Mouse (Mus musculus): Measurements from ENCODE around the gene Abcb6. TPM values are rescaled to one million over a fixed set of nuclear protein-coding genes. Genes with fewer than 3 reads are reported as not detected.

Gene Abcb6
- 37.0 and 44.5 TPM in 2 replicates for total RNA-seq (2021)
- long read RNA-seq, experiment 1, transcript Abcb6-201 (19 exons, 2,966 nt) = major isoform, 34 of 42 reads
- long read RNA-seq, experiment 1, partial matches to known transcripts = 4 of 42 reads
- long read RNA-seq, experiment 1, other reads (novel, unspliced or antisense) = 4 of 42 reads
- long read RNA-seq, experiment 2, transcript Abcb6-201 (19 exons, 2,966 nt) = major isoform, 41 of 50 reads
- long read RNA-seq, experiment 2, partial matches to known transcripts = 5 of 50 reads
- long read RNA-seq, experiment 2, other reads (novel, unspliced or antisense) = 4 of 50 reads

DNA sequence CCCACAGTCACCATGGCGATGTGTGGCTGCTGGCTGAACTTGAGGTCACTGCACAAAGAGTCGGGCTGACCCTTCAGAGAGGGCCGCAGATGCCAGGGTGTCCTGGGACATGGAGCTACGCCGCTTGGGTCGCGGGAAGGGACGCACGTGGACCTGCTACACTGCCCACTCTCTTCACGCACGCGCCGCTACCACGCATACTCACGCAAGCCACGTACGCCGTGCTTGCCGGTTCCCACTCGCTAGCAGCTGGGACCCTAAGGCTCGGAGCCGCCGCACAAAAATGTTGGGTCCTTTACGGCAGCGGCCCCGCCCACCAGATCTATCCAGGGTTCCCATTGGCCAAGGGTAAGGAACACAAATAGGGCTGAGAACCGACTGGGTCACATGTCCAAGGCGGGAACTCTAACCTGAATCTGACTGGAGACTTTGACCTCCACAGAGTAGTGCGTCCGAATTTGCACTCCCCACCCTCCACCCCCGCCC lies at the start of gene Abcb6:
TSS of gene Abcb6 (minus strand) at position 288 of the 486 bp plus-strand sequence.
- peak; percentile 93 for DNase-seq

DNA sequence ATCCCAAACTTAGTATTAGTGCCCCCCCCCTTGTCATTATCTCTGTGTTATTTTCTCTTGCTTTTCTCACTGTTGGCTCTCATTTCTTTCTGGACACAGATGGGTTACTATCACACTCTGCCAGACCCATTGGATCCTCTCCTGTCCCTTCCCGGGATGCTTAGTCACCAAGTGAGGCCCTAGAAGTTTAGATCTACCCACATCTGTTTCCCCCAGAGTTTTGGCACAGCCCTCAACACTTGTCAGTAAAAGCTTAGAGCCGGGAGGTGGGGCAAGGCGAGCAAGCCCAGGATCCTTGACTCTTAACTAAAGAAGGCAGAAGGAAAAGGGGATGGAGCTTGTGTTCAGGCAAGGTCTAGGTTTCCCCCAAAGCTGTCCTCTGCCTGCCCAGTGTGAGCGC lies 49.0 kb upstream of the Abcb6 start:
- no peak for DNase-seq

DNA sequence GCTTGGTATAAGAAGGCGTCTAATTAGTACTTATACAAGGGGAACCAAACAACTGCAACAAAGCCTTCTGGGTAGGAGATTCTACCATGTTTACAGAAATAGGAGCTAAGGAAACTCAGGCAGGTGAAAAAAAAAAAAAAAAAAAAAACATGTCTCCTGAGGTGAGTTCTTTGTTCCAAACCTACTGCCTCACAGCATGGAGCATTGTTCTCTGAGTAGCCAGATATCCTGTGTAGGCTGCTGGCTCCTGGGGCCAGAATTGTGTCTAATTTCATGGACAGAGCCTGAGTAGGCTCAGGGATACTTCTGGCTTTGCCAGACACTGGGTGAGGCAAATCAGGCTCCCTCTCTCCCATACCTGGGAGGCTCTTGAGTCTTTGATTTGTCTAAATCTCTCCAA lies 47.5 kb upstream of the Abcb6 start:
- no peak for DNase-seq

DNA sequence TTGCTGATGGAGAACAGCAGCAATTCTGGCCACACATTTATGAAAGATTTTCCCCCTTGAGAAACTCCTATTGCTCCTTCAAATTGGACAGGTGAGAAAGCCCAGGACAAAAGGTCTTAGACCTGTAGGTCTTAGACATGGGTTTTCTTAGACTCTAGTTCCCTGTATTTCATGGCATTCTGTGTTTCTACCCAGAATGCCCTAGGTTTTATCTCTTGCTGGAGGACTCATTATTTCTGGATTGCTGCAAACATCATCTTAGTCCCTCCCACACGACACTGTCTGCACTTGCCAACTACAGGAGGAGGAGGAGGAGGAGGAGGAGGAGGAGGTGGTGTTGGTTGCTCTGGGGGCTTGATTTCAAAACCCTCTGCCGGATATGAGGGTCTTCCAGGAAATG lies 45.9 kb upstream of the Abcb6 start:
- no peak for DNase-seq

DNA sequence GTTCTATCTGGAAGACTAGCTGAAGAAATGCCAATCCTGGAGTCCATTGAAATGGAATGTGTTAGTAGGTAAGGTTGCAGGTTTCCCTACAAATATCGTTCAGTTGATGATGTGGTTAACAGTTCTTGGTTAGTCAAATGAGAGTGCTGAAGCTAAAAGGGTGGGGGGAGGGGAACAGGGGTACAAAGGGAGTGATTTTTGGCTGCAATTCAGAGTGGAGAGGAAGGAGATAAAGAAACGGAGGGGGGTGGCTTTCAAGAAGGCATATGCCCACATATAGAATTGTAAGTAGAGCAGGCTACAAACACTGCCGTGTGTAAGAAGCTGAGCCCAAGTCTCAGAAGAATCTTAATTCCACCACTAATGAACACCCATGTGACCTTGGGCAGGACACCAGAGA lies 45.3 kb upstream of the Abcb6 start:
- DNase-seq = no peak

DNA sequence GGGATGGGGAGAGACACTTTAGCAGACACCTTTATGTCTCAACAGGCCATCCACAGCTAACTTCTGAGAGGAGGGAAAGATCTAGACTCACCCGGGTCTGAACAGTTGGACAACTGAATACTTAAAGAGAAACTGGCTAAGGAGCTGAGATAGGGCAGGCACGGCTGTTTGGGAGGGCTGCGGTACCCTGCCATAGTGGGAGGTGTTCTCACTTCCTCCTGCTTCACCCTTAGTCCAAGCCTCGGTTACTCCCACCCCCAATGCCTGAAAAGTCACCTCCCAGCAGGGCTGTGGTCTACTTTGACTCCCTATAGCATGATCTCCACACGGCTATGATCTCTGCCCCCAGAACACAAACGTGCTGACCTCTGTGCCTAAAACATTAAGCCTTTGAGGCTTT lies 43.3 kb upstream of the Abcb6 start:
- no peak for DNase-seq

DNA sequence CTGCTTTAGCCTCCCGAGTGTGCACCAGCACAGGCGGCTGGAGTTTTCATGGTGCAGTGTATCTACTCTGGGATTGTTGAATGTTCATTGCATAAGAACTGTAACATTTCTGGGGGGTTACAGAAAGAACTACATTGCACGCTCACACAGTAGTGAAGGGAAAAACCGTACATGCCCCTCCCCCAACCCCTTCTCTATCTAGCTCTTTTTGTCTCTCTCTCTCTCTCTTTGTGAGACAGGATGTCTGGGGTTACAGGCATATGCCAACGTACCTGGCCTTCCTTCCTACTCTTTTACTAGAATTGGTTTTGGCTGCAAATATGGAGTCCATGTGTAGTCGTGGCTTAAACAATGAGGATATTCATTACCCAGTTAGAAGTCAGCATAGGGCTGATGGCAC lies 42.7 kb upstream of the Abcb6 start:
- no peak for DNase-seq

DNA sequence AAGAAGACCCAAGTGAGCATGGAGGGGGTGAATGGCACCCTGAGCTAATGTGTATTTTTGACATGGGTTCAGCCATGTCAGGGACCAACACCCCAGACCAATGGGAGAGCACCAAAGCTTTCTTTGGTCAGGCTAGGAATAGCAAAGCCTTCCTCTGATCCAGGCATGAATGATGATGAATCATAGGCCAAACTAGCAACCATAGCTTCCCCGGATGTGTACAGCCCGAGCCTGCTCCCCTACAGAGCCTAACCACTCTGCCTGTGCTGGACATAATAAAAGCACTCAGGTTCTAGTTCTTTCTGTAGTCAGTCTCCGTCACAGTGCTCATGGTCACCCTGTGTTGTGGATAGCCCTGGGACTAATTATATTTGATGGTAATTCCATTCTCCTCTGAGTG lies 41.3 kb upstream of the Abcb6 start:
- no peak for DNase-seq

DNA sequence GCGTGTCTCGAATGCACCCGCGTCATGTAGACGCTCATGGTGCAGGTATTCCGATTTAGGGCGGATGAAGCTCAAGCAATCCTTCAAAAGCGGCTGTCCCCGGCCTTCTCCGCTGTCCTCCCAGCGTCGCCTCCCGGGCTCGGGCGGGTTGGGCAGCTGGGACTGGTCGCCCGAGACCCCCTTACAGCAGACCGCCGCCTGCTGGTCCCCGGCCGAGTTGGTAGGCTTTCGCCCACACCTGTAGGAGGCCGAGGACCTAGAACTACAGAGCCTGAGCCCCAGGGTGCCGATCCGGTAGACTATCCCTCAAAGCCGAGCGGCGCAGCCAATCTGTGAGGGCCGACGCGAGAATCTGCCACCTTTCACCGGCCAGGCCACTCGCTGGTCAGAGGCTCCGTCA lies 39.3 kb upstream of the Abcb6 start, which contains the start of gene Tuba4a:
TSS of gene Tuba4a (minus strand) at position 335 of the 400 bp plus-strand sequence.
- DNase-seq = peak; percentile 31

DNA sequence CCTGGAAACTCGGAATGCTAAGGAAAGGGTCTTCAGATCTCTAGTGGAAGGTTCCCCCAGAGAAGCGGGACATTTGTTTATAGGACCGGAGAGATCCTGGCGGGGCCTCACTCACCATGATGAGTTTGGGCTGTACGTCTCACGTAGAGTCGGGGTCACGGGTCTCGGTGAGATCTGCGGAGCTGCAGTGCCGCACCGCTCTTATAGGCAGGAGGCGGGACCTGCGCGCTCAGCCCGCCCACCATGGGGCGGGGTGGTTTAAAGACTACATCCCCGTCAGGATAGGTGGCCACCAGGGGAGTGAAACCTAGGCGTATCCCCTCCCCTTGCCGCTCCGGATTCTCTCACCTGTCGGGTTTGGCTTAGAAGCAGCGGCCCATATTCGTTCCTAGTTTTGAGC lies 38.9 kb upstream of the Abcb6 start:
- DNase-seq = peak; percentile 91

DNA sequence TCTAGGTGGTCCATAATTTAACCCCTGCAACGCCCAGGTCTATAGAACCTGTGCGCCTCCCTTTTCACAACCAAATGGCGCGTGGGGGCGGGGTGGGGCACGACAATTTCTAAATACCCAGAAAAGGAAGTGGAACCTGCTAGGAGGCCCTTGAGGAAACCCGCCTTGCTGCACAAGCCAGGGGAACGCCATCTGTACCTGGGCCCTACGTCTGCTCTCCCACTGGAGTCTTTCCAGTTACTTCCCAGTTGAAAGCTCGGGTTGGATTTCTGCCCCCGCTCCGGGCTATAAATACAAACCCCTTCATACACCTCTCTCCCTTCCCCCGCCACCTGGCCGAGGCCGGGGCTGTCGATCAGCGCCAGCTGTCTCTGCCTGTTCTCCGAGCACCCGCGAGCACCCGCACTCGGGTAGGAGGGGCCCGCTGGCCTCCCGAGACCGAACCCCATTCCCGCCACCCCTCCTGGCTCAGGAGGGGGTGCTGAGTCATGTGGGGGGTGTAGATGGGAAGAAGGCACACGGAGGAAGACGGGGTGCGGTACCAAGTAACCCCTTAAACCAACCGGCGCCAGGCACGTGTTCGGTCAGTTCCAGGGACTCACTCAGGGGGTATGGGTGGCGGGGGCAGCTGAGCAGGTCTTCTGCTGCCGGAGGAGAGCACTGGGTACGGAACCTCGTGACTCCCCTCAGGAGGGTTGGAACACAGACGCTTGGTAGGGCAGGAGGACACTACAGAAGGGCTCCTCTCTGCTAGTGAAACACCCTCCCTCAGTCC lies 38.2 kb upstream of the Abcb6 start:
- DNase-seq = peak; percentile 58

DNA sequence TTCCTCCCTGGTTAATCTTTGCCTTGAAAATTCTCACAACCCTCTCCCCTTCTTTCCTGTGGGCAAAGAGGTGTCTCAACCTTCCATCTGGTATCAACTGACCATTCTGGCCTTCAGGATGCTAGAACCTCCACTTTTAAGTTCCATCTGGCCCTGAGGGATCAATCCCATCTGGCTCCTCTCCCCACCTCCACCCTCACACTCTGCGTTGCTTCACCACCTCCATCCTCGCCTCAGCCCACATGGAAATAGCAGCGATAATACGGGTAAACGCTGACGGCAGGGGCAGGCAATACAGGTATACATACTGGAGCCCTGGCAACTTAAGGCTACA lies 37.7 kb upstream of the Abcb6 start:
- no peak for DNase-seq

DNA sequence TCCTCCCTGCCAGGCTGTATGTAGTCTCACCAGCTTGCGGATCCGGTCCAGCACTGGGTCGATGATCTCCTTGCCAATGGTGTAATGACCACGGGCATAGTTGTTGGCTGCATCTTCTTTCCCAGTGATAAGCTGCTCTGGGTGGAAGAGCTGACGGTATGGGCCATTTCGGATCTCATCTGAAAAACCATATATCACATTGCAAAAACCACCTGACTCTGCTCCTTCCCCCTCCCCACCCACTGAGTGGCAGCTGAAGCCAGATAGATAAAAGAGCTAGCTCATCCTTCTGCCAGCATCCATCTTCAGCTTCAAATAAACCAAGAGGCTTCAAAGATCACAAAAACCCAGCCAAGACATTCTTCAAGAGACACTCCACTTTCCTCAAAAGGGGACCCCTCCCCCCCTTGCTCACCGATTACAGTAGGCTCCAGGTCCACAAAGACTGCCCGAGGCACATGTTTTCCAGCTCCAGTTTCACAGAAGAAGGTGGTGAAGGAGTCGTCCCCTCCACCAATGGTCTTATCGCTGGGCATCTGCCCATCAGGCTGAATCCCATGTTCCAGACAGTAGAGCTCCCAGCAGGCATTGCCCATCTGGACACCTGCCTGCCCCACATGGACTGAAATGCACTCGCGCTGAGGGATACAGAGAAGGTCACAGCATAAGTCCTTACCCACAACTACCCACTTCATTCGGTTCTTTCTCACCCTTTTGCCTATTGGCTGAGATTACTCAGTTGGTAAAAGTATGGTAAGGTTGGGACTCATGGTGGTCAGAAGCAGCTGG lies 36.8 kb upstream of the Abcb6 start:
- no peak for DNase-seq

DNA sequence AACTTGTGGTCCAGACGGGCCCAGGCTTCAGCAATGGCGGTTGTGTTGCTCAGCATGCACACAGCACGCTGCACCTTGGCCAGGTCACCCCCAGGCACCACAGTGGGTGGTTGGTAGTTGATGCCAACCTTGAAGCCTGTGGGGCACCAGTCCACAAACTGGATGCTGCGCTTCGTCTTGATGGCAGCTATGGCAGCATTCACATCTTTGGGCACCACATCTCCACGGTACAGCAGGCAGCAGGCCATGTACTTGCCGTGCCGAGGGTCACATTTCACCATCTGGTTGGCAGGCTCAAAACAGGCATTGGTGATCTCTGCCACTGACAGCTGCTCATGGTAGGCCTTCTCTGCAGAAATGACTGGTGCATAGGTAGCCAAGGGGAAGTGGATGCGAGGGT lies 35.6 kb upstream of the Abcb6 start:
- no peak for DNase-seq

DNA sequence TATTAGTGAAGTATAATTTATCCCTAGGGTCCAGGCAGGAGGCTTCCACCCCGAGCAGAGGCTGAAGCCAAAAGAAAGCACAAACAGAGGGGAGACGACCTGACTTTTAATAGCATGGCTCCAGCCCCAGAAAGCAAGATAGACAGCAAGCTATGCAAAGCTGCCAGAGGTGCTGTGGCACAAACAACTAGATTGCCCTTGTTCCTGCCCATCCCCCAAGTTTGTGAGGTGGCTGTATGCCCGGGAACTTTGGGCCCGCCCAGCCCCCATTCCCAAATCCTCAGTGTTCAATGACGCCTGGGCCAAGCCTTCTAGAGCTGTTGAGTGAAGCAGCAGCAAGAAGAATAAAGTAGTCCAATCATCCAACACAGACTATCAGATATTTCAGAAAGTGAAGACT lies 34.7 kb upstream of the Abcb6 start:
- DNase-seq = peak; percentile 57

DNA sequence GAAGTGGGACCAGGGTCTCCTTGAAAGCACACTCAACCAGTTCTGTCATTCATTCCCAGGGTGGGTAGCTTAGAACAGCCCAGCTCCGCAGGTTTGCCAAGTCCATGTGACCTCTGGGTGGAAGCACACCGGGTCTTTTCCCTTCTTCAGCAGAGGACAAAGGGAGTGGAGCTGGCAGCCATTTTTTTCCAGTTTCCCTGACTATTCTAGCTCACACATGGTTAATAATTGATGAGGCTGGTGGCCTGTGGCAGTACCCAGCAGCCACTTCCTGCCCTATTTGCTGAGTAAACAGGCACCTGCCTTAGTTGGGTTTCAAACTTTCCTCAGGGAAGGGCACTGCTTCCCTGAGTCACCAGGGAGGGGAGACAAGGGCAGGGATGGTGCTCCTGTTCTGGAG lies 34.2 kb upstream of the Abcb6 start:
- no peak for DNase-seq

DNA sequence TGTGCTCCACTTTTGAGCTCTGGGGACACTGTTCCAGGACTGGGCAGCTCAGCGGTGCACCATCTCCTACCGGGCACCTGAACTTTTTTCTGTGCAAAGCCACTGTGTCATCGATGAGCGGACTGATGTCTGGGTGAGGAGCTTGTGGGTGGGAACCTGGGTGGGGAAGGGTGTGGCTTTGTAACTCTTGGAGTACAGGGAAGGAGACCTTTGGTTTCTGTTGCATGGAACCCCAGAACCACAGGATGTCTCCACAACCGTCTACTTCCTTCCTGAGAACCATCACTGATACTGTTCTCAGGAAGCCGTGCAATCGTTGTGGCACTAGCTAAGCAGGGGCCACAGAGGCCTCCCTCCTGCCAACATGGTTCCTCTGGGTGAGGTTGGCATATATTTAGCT lies 32.9 kb upstream of the Abcb6 start:
- DNase-seq = no peak

DNA sequence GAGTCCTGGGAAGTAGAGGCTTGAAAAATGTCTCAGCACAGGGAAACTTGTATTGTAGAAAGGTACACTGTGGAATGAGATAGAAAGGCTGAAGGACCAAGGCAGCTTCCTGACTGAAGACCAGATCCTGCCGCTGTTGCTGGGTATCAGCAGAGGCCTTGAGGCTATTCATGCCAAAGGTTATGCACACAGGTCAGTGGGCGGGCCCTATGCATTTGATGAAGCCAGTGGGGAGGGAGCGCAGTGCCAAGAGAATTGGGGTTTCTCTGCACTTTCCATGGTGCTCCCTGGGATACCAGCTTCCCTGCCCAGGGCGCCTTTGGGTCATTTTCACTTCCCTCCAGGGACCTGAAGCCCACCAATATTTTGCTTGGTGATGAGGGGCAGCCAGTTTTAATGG lies 32.4 kb upstream of the Abcb6 start:
- DNase-seq = no peak

DNA sequence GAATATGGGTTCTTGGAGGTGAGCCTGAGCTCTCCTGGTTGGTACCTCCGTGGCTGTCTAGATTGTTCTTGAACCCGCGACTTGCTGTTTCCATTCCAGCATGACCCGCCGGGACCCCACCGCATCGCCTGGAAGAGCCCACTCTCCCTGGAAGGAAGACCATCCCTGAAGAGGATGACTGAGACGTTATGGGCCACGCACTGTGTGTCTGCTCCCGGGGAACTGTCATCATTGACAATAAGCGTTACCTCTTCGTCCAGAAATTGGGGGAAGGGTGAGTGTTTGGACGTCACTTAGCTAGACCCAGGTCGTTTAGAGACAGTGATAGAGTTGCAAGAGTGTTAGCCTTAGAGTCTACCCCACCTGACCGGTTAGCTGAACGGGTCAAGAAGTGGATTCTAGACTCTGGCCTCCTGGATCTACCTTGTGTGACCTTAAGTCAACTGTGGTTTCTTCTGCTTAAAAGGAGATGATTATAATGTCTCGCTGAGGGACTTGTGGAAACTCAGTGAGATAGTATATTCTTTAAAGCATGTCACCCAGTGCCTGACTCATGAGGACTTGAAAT lies 31.0 kb upstream of the Abcb6 start:
- DNase-seq = no peak

DNA sequence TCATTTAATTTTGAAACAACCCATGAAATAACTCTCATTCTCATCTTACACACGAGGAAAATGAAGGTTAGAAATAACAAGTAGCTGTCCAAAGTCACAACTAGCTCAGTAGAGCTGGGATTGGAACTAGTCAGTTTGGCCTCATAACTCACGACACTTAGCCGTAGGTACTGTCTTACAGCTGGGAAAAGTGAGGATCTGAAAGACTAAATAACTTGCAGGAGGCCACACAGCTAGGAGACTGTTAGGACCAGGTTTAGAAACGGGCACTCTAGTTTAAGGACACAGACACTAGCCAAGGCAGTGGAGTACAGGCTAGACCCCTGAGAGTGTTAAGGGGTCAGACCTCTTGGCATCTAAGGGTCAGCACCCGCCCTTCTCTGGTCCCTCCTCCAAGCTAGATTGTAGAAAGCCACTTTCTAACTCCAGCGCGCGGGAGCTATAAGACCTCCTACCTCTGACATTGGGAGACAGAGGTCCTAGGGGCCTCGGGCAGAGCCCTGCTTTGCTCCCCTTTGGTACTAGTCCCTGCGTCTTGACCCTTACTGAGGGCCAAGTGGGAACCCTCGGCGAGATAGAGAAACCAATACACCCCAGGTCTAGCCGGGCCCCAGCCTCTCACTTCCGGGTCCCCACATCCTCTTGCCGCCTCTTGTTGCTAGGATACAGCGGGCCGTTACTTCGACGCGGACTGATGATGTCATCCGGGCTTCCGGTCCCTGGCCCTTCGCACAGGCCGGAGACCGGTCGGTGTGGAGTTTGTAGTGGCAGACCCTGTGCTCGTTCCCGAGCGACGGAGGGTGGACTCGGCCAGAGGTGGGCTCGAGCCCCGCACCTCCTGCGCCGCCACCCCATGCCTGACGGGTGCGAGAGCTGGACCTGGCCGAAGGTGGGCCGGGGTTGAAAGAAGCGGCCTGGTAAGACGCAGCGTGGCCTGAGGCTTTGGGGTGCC lies 30.2 kb upstream of the Abcb6 start, which contains the start of the genes Glb1l and Stk16:
TSS of gene Glb1l (minus strand) at position 678 of the 952 bp plus-strand sequence.
TSS of gene Stk16 (plus strand) at position 703 of the 952 bp plus-strand sequence.
- peak; percentile 98 for DNase-seq

DNA sequence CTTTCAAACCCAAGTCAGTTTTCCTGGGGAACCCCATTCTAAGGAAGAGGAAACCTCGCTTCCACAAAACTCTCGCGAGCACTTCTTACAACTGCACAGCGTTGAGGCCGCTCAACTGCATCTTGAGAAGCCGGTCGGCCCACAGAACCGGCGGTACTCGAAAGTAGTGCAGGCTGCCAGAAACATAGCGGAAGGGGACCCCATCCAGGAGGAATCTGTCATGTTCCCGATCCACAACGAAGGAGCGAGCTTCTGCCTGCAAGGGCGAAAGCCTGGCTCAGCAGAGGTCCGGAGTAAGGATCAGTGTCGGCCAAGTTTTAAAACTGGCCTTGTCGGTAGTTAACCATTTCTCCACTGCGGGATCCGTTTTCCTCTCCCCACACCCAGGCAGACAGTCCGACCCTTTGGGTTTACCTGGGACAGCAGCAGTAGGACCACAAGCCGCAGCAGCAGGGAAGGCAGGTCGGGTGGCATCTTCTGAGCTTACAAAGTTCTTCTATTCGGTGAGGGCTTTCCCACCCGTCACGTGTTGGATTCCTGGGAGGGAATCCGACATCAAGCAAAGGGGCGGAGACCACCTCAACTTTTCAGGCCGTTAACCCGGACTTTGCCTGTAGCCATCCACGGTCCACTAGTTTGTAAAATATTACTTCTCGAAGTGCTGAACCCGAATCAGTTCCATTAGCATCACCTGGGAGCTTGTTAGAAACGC lies 28.9 kb upstream of the Abcb6 start:
- DNase-seq = peak; percentile 72

All from adrenal gland, postnatal 14 days (tissue).